Mouse (Mus musculus): Measurements from ENCODE around the gene Dclre1b.

Gene Dclre1b

DNA sequence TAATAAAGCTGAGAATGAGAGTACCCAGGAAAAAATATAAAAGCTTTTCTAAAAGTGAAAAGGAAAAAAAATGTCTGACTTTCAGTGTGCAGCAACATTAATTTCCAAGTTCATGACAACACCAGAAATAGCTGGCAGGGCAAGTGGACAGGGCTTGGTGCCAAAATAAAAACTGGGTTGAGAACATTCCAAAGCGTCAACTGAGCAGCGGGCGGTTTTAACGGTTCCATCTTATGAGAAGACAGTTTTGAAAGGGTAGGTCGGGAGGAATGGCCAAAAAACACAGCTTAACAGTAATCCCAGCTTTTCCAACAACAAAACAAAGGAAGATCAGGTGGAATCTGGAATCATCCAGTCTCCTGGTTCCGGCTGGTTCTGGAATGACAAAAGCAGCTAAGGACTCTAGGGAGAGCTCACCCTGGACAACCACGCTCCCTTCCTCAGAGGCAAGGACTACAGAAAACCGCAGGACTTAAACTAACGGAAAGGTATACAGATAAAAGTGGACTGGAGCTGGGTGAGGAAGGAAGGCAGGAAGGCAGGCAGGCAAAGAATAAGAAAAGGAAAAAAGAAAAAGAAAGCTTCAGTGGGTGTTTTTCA, 37.6 kb downstream of the Dclre1b start:
- peak; percentile 30 for DNase-seq

GRCm38 (mm10) chr3:103766789-103767188, 42.5 kb downstream of the Dclre1b start:
- DNase-seq: no peak

- DNase-seq: no peak
Measured at GRCm38 (mm10) chr3:103759261-103759970, 49.8 kb downstream of the Dclre1b start.

- no peak for DNase-seq
Measured at GRCm38 (mm10) chr3:103758456-103758855, 50.8 kb downstream of the Dclre1b start.

DNA sequence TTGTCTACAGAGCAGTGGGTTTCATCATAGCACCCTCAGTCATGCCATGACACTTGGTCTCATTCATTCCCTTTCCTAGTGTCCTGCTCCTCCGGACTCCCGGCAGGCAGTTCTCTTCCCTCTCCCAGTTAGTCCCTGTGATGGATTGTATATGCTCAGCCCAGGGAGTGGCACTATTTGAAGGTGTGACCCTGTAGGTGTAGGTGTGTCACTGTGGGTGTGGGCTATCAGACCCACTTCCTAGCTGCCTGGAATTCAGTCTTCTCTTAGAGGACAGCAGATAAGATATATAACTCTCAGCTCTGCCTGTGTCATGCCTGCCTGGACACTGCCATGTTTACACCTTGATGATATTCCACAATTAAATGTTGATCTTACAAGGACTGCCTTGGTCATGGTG, 52.3 kb downstream of the Dclre1b start:
- DNase-seq: no peak

GRCm38 (mm10) chr3:103755351-103755750, 53.9 kb downstream of the Dclre1b start:
- no peak for DNase-seq

GRCm38 (mm10) chr3:103751558-103751957, 57.7 kb downstream of the Dclre1b start:
- DNase-seq: no peak

All from layer of hippocampus, adult 9-11 months (tissue).